Mouse (Mus musculus): ENCODE data around the gene Xlr4c. TPM values are rescaled to one million over a fixed set of nuclear protein-coding genes. Genes with fewer than 3 reads are reported as not detected.

The Xlr4c gene
- polyA plus RNA-seq, 1 experiment from 2014 or later: 1.6 TPM

Other genes starting within 250 kb of the Xlr4c start
- not detected in 2 replicates for gene Pnma5, start 206.0 kb downstream of the Xlr4c start, polyA plus RNA-seq (2015; fragmentation: Nextera tagmentation; extraction: Ambion mirVana)
- 0.06 and 0.11 TPM in 2 replicates for gene Pnma3, start 178.3 kb downstream of the Xlr4c start, polyA plus RNA-seq (2015; fragmentation: Nextera tagmentation; extraction: Ambion mirVana)
- gene Xlr4a, start 160.7 kb downstream of the Xlr4c start, polyA plus RNA-seq (2015; fragmentation: Nextera tagmentation; extraction: Ambion mirVana): 3.0 and 4.3 TPM in 2 replicates
- gene Xlr3a, start 146.0 kb downstream of the Xlr4c start, polyA plus RNA-seq (2015; fragmentation: Nextera tagmentation; extraction: Ambion mirVana): 8.8 and 9.4 TPM in 2 replicates
- 0.33 TPM in 1 of 2 replicates, not detected in the other for gene Gm14685, start 126.1 kb downstream of the Xlr4c start, polyA plus RNA-seq (2015; fragmentation: Nextera tagmentation; extraction: Ambion mirVana)
- gene Xlr5b, start 94.3 kb downstream of the Xlr4c start, polyA plus RNA-seq (2015; fragmentation: Nextera tagmentation; extraction: Ambion mirVana): 0.10 and 0.28 TPM in 2 replicates
- gene DXBay18, start 93.7 kb downstream of the Xlr4c start, polyA plus RNA-seq (2015; fragmentation: Nextera tagmentation; extraction: Ambion mirVana): 0.39 TPM in 1 of 2 replicates, not detected in the other
- not detected in 2 replicates for gene Spin2d, start 66.1 kb downstream of the Xlr4c start, polyA plus RNA-seq (2015; fragmentation: Nextera tagmentation; extraction: Ambion mirVana)
- 7.6 and 7.9 TPM in 2 replicates for gene Xlr3b, start 50.9 kb downstream of the Xlr4c start, polyA plus RNA-seq (2015; fragmentation: Nextera tagmentation; extraction: Ambion mirVana)
- gene Xlr4b, start 28.8 kb downstream of the Xlr4c start, polyA plus RNA-seq (2015; fragmentation: Nextera tagmentation; extraction: Ambion mirVana): 1.8 and 1.9 TPM in 2 replicates
- 14.7 and 14.9 TPM in 2 replicates for gene F8a, start 14.8 kb downstream of the Xlr4c start, polyA plus RNA-seq (2015; fragmentation: Nextera tagmentation; extraction: Ambion mirVana)
- gene Xlr3c, start 22.3 kb upstream of the Xlr4c start, polyA plus RNA-seq (2015; fragmentation: Nextera tagmentation; extraction: Ambion mirVana): not detected in 2 replicates
- 0.40 and 0.42 TPM in 2 replicates for gene Xlr5a, start 49.8 kb upstream of the Xlr4c start, polyA plus RNA-seq (2015; fragmentation: Nextera tagmentation; extraction: Ambion mirVana)
- gene Xlr5c, start 49.8 kb upstream of the Xlr4c start, polyA plus RNA-seq (2015; fragmentation: Nextera tagmentation; extraction: Ambion mirVana): 0.26 TPM in 1 of 2 replicates, not detected in the other
- not detected in 2 replicates for gene Gm45015, start 93.7 kb upstream of the Xlr4c start, polyA plus RNA-seq (2015; fragmentation: Nextera tagmentation; extraction: Ambion mirVana)
- gene Zfp275, start 99.5 kb upstream of the Xlr4c start, polyA plus RNA-seq (2015; fragmentation: Nextera tagmentation; extraction: Ambion mirVana): 7.4 and 8.1 TPM in 2 replicates
- gene Gm18336, start 155.6 kb upstream of the Xlr4c start, polyA plus RNA-seq (2015; fragmentation: Nextera tagmentation; extraction: Ambion mirVana): not detected in 2 replicates
- 0.45 and 0.55 TPM in 2 replicates for gene Zfp92, start 168.0 kb upstream of the Xlr4c start, polyA plus RNA-seq (2015; fragmentation: Nextera tagmentation; extraction: Ambion mirVana)
- gene Trex2, start 192.2 kb upstream of the Xlr4c start, polyA plus RNA-seq (2015; fragmentation: Nextera tagmentation; extraction: Ambion mirVana): not detected in 2 replicates
- gene Haus7, start 215.9 kb upstream of the Xlr4c start, polyA plus RNA-seq (2015; fragmentation: Nextera tagmentation; extraction: Ambion mirVana): 47.5 and 60.3 TPM in 2 replicates
- 48.1 and 54.3 TPM in 2 replicates for gene Bgn, start 240.5 kb upstream of the Xlr4c start, polyA plus RNA-seq (2015; fragmentation: Nextera tagmentation; extraction: Ambion mirVana)

Data from intestine, embryonic 16.5 days (tissue).